Mouse (Mus musculus): ENCODE data around the gene Acsf2. TPM values are rescaled to one million over a fixed set of nuclear protein-coding genes. Genes with fewer than 3 reads are reported as not detected.
A peak's percentile ranks its signal among the peaks of the same experiment; 100 is the strongest.

Acsf2 gene
- polyA plus RNA-seq, 1 experiment from 2014 or later = 3.0 TPM

DNA sequence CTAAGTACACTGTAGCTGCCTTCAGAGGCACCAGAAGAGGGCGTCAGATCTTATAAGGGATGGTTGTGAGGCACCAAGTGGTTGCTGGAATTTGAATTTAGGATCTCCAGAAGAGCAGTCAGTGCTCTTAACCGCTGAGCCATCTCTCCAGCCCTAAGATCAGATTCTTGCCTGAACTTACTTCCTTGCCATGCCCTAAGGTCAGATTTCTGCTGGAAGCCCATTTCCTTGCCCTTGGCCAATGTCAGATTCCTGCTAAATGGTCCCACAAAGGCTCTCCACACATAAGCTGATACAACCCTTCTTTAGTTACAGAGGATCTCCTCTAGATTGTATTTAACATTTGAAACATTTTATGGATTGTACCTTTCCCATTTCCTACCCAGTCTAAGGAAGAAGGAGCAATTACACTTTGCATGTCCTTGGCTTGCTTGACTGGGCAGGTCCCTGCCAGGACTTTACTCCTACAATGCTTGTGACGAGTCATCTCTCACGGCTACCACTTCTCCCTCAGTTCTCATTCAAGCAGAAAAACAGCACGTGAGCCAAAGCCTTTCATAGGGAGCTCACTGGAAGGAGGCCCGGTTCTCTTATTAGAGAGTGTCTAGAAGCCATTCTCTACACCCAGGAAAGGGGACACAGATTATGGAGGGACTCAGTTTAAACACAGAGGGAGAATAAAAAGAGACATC lies 19.2 kb upstream of the Acsf2 start:
- 64% methylated on average over 6 of the region's 6 CpGs for WGBS
- Histone ChIP-seq H3K4me3 (no peak overlapping the region), H3K4me1 (peaks cover 2% of the 10 kb centered on the region; the same call in 1 of the 2 replicates), H3K27ac (replicated peaks) (no peak overlapping the region), H3K9me3 (replicated peaks) (peaks cover 3% of the 10 kb centered on the region; the same call in 1 of the 2 replicates), H3K36me3 (no peaks in the 10 kb centered on the region), H3K27me3 (ENCODE audit: low read depth, poor library complexity, severe bottlenecking) (peaks cover 15% of the 10 kb centered on the region)
- DNase-seq (ENCODE audit: low spot score) = no peak

- 88% methylated on average over 2 of the region's 2 CpGs for WGBS
Observed at GRCm38 (mm10) chr11:94617646-94618045, 16.0 kb upstream of the Acsf2 start.

DNA sequence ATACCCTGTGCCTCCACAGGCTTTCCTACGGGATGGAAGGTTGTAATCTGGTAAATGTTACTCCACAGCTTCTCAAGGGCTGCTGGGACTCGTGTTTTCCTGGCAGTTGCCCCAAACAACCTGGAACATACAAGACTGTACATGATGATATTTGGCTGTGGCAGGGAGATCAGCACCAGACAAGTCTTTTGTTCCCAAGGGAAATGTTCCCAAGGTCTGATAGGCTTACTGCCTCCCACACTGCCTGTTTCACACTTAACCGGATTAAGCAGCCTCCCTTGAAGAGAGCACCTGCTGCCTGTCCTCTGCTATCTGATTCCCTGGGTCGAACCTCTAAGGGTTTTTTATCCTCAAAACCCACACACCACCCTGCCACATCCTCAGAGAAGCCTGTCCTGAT lies 13.8 kb upstream of the Acsf2 start:
- H3K27ac ChIP-seq (replicated peaks) = no peak overlapping the region
- H3K36me3 ChIP-seq = no peaks in the 10 kb centered on the region
- H3K9me3 ChIP-seq (replicated peaks) = peaks cover 3% of the 10 kb centered on the region; the same call in 1 of the 2 replicates
- H3K4me3 ChIP-seq = no peak overlapping the region
- WGBS = 30% methylated on average over 4 of the region's 4 CpGs
- H3K27me3 ChIP-seq (ENCODE audit: low read depth, poor library complexity, severe bottlenecking) = peaks cover 26% of the 10 kb centered on the region
- peak; percentile 21 for DNase-seq (ENCODE audit: low spot score)
- peaks cover 9% of the 10 kb centered on the region for H3K4me1 ChIP-seq

More at GRCm38 (mm10) chr11:94617646-94618045, 16.0 kb upstream of the Acsf2 start:
- no peak overlapping the region for H3K27ac ChIP-seq (replicated peaks)
- no peaks in the 10 kb centered on the region for H3K36me3 ChIP-seq
- H3K4me1 ChIP-seq = peaks cover 9% of the 10 kb centered on the region
- H3K9me3 ChIP-seq (replicated peaks) = peaks cover 3% of the 10 kb centered on the region; the same call in 1 of the 2 replicates
- H3K27me3 ChIP-seq (ENCODE audit: low read depth, poor library complexity, severe bottlenecking) = peaks cover 26% of the 10 kb centered on the region
- H3K4me3 ChIP-seq = no peak overlapping the region
- no peak for DNase-seq (ENCODE audit: low spot score)

DNA sequence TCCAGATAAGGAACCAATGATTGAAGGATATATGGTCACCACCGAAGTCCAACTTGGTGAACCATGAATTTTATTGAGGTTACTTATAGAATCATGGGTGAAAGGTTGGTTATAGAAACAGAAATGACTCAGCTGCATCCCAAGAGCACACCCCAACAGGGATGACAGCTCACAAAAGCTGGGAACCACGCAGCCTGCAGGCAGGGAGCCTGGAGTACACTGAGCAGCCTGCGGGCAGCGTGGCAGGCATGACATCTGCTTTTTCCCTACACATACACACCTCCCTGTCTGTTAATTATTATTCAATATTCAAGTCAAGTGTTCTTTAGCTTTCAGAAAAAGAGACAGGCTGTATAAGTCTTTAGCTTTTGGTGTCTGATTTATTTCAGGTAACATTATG lies 12.9 kb upstream of the Acsf2 start:
- DNase-seq (ENCODE audit: low spot score) = no peak
- H3K4me1 ChIP-seq = peaks cover 9% of the 10 kb centered on the region
- 86% methylated on average over 4 of the region's 4 CpGs for WGBS
- no peak overlapping the region for H3K27ac ChIP-seq (replicated peaks)
- H3K27me3 ChIP-seq (ENCODE audit: low read depth, poor library complexity, severe bottlenecking) = peaks cover 26% of the 10 kb centered on the region
- H3K9me3 ChIP-seq (replicated peaks) = peaks cover 3% of the 10 kb centered on the region; the same call in 1 of the 2 replicates
- no peak overlapping the region for H3K4me3 ChIP-seq
- H3K36me3 ChIP-seq = no peaks in the 10 kb centered on the region

- H3K27ac ChIP-seq (replicated peaks) = no peak overlapping the region
- WGBS = 82% methylated on average over 4 of the region's 4 CpGs
- peaks cover 11% of the 10 kb centered on the region; the same call in 1 of the 2 replicates for H3K27me3 ChIP-seq (ENCODE audit: low read depth, poor library complexity, severe bottlenecking)
- H3K4me1 ChIP-seq = peaks cover 9% of the 10 kb centered on the region
- H3K4me3 ChIP-seq = no peak overlapping the region
- H3K36me3 ChIP-seq = no peaks in the 10 kb centered on the region
- no peak for DNase-seq (ENCODE audit: low spot score)
- H3K9me3 ChIP-seq (replicated peaks) = no peaks in the 10 kb centered on the region
Observed at GRCm38 (mm10) chr11:94610744-94611740, 9.4 kb upstream of the Acsf2 start.

DNA sequence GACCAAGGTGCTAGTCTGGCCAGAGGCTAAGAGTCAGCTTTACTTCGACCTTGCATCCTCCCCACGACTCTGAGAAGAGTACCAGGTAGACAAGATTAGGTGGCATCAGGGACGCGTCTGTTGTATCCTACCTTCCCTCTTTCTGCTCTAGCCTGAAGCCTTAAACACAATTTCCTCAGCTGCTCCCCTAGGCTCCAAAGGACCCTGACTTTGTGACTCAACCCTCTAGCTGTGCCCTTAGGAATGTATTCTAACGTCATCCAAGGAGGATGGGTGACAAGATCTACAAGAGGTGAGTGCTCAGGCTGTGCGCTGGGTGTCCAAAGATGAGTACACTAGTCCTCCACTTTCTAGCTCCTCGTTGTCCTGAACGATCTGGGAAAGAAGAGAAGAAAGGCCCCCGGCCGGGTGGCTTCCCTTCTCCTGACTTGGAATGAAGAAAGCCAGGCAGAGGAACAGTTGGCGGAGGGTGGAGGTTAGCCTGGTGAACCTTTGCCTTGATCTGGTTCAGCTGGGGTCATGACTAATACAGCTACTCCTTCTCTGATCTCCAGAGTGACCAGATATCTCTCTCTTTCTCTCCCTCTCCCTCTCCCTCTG lies 785 bp upstream of the Acsf2 start:
- Histone ChIP-seq H3K27ac (replicated peaks) (peak overlapping the region; percentile 84), H3K4me1 (peaks cover 24% of the 10 kb centered on the region), H3K9me3 (replicated peaks) (no peaks in the 10 kb centered on the region), H3K27me3 (ENCODE audit: low read depth, poor library complexity, severe bottlenecking) (peaks cover 27% of the 10 kb centered on the region), H3K36me3 (no peaks in the 10 kb centered on the region), H3K4me3 (peak overlapping the region; percentile 64)
- DNase-seq (ENCODE audit: low spot score) = no peak
- WGBS = 69% methylated on average over 11 of the region's 11 CpGs

- no peak for DNase-seq (ENCODE audit: low spot score)
- 96% methylated on average over 7 of the region's 7 CpGs for WGBS
- H3K27me3 ChIP-seq (ENCODE audit: low read depth, poor library complexity, severe bottlenecking) = peaks cover 27% of the 10 kb centered on the region
- H3K9me3 ChIP-seq (replicated peaks) = no peaks in the 10 kb centered on the region
- no peak overlapping the region for H3K4me3 ChIP-seq
- no peaks in the 10 kb centered on the region for H3K36me3 ChIP-seq
- H3K4me1 ChIP-seq = peaks cover 24% of the 10 kb centered on the region
- no peak overlapping the region for H3K27ac ChIP-seq (replicated peaks)
Observed at GRCm38 (mm10) chr11:94600447-94600846, 1.2 kb downstream of the Acsf2 start.

- peaks cover 27% of the 10 kb centered on the region for H3K27me3 ChIP-seq (ENCODE audit: low read depth, poor library complexity, severe bottlenecking)
- no peaks in the 10 kb centered on the region for H3K9me3 ChIP-seq (replicated peaks)
- H3K36me3 ChIP-seq = no peaks in the 10 kb centered on the region
- no peak overlapping the region for H3K4me3 ChIP-seq
- no peak overlapping the region for H3K27ac ChIP-seq (replicated peaks)
- WGBS = 78% methylated on average over 6 of the region's 6 CpGs
- H3K4me1 ChIP-seq = peaks cover 24% of the 10 kb centered on the region
- no peak for DNase-seq (ENCODE audit: low spot score)
Observed at GRCm38 (mm10) chr11:94598437-94599120, 3.1 kb downstream of the Acsf2 start.

- WGBS = 97% methylated on average over 4 of the region's 4 CpGs
- Histone ChIP-seq H3K9me3 (replicated peaks) (no peaks in the 10 kb centered on the region), H3K4me3 (no peak overlapping the region), H3K27ac (replicated peaks) (no peak overlapping the region), H3K27me3 (ENCODE audit: low read depth, poor library complexity, severe bottlenecking) (peaks cover 15% of the 10 kb centered on the region), H3K4me1 (peaks cover 21% of the 10 kb centered on the region), H3K36me3 (no peaks in the 10 kb centered on the region)
- no peak for DNase-seq (ENCODE audit: low spot score)
Observed at GRCm38 (mm10) chr11:94597319-94597718, 4.4 kb downstream of the Acsf2 start.

DNA sequence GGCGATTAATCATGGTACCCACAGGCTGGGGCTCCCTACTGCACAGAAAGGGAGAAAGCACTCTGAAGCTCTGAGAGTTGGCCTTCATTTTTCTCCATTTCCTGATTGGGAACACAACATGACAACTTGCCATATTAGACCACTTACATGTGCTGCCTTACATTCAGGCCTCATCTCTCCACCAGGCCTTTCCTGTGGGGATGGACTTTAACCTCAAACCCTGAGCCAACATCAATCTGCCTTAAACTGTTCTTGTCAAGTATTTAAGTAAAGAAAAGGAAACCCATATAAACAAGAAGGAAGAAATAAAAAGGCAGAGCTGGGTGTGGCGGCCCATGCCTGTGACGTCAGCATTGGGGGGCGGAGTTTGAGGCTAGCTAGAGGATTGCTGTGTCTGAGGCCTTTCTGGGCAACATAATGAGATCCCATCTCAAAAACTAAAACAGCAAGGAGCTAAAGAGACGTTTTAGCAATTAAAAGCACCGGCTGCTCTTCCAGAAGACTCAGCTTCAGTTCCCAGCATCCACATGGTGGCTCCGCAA lies 5.3 kb downstream of the Acsf2 start:
- WGBS = 68% methylated on average over 7 of the region's 7 CpGs
- Histone ChIP-seq H3K36me3 (no peaks in the 10 kb centered on the region), H3K9me3 (replicated peaks) (no peaks in the 10 kb centered on the region), H3K4me3 (no peak overlapping the region), H3K4me1 (peaks cover 18% of the 10 kb centered on the region), H3K27me3 (ENCODE audit: low read depth, poor library complexity, severe bottlenecking) (peaks cover 11% of the 10 kb centered on the region; the same call in 1 of the 2 replicates), H3K27ac (replicated peaks) (no peak overlapping the region)
- DNase-seq (ENCODE audit: low spot score) = no peak

GRCm38 (mm10) chr11:94587511-94587910 lies 14.2 kb downstream of the Acsf2 start:
- Histone ChIP-seq H3K36me3 (no peaks in the 10 kb centered on the region), H3K4me3 (no peak overlapping the region), H3K27me3 (ENCODE audit: low read depth, poor library complexity, severe bottlenecking) (no peaks in the 10 kb centered on the region), H3K9me3 (replicated peaks) (no peaks in the 10 kb centered on the region), H3K27ac (replicated peaks) (no peak overlapping the region), H3K4me1 (peaks cover 14% of the 10 kb centered on the region)
- no peak for DNase-seq (ENCODE audit: low spot score)
- WGBS = 76% methylated on average over 6 of the region's 6 CpGs

GRCm38 (mm10) chr11:94585091-94585490 lies 16.6 kb downstream of the Acsf2 start:
- 97% methylated on average over 9 of the region's 9 CpGs for WGBS
- no peaks in the 10 kb centered on the region for H3K9me3 ChIP-seq (replicated peaks)
- H3K27me3 ChIP-seq (ENCODE audit: low read depth, poor library complexity, severe bottlenecking) = no peaks in the 10 kb centered on the region
- no peak overlapping the region for H3K27ac ChIP-seq (replicated peaks)
- H3K4me1 ChIP-seq = no peaks in the 10 kb centered on the region
- no peak for DNase-seq (ENCODE audit: low spot score)
- no peaks in the 10 kb centered on the region for H3K36me3 ChIP-seq
- H3K4me3 ChIP-seq = no peak overlapping the region
